Mouse (Mus musculus) stomach, postnatal 0 days (tissue): Measurements from ENCODE around the gene Casc1. TPM values are rescaled to one million over a fixed set of nuclear protein-coding genes. Genes with fewer than 3 reads are reported as not detected.

Experiments used
- ATAC-seq: fragments of 200-750 bp; cut with Nextera tagmentation; 2 replicates; pipeline ENCODE4 v1.8.0; 2017; ENCODE audit not compliant: low FRiP score, low TSS enrichment
- DNase-seq: peaks from one replicate; pipeline ENCODE4 v3.0.0-alpha.2; 2016; ENCODE audit warnings: low spot score
- H3K27ac ChIP-seq: fragments of 300-500 bp; sonication (generic); replicated peaks from 2 replicates; pipeline ENCODE4 v1.5.1; 2014; ENCODE audit warnings: mild to moderate bottlenecking, control low read depth
- H3K27me3 ChIP-seq: fragments of 300-500 bp; sonication (generic); 2 replicates; pipeline ENCODE4 v1.6.1; 2014; ENCODE audit warnings: low read length; ENCODE audit not compliant: control insufficient read depth, insufficient read depth
- H3K36me3 ChIP-seq: fragments of 300-500 bp; sonication (generic); 2 replicates; pipeline ENCODE4 v1.6.1; 2014; ENCODE audit warnings: low read length, mixed read lengths; ENCODE audit not compliant: control insufficient read depth, insufficient read depth
- H3K4me1 ChIP-seq: fragments of 300-500 bp; sonication (generic); replicated peaks from 2 replicates; pipeline ENCODE4 v1.6.1; 2014; ENCODE audit warnings: antibody characterized with exemption; ENCODE audit not compliant: control insufficient read depth, insufficient read depth
- H3K4me2 ChIP-seq: fragments of 300-500 bp; sonication (generic); replicated peaks from 2 replicates; pipeline ENCODE4 v1.6.1; 2014; ENCODE audit warnings: low read depth, mild to moderate bottlenecking, control low read depth, moderate library complexity
- H3K4me3 ChIP-seq: fragments of 300-500 bp; sonication (generic); 2 replicates; pipeline ENCODE4 v1.5.1; 2014; ENCODE audit warnings: low read depth, low read length, control low read depth
- H3K9ac ChIP-seq: fragments of 300-500 bp; sonication (generic); 2 replicates; pipeline ENCODE4 v1.6.1; 2014; ENCODE audit warnings: mild to moderate bottlenecking, low read length, control low read depth, mixed read lengths
- H3K9me3 ChIP-seq: fragments of 300-500 bp; sonication (generic); 2 replicates; pipeline ENCODE4 v1.6.1; 2016; ENCODE audit warnings: low read length; ENCODE audit not compliant: control insufficient read depth
- CTCF ChIP-seq: IDR thresholded peaks from 2 replicates; pipeline ENCODE4 v1.5.1; 2016; ENCODE audit warnings: antibody characterized with exemption, low read depth, mild to moderate bottlenecking, moderate library complexity
- EP300 ChIP-seq: optimal IDR thresholded peaks from 2 replicates; pipeline ENCODE3; 2016; ENCODE audit warnings: antibody characterized with exemption
- WGBS: fragments of 180-500 bp; shearing (Covaris S2); extraction: QIAGEN DNeasy Blood & Tissue Kit; methylation state at CpG from one replicate; pipeline ENCODE4 v1.1.7; 2014; 5-methylcytosine and 5-hydroxymethylcytosine counted together
- polyA plus RNA-seq: library from polyadenylated mRNA; unstranded; fragments of >200 nt; fragmentation: Nextera tagmentation; extraction: Ambion mirVana; gene quantifications from 2 replicates; pipeline ENCODE4 v1.2.1, GENCODE M21; 2015

Gene Casc1
- polyA plus RNA-seq, 1 experiment from 2014 or later: 0.16 TPM

DNA sequence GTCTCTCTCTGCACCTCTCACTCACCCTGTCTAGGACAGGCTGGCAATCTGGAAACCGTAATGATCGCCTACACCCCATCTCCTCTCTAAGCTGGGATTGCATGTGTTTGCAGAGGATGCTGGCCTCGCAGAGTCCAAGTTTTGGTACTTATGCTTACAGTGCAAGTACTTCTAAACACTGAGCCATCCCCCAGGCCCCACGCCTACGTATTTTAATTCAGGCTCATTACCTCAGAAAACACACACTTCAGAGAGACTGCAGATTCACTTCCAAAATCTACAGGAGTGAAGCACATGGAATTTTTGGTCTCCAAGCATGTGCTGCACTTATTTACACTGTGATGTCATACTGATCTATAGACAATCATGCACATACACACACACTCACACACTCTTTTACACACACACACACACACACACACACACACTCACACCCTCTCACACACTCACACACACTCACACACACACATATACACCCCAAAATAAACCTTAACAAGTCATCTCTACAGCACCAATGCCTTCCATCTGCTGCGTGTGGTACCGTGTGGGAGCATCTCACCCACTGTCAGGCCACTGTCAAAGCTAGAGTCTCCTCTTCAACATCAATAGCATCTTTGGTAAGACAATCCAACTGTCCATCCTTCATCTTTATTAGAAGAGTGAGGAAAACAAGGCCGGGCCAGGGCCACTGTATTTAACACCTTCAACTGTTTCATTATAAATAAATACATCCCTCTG, 12.7 kb downstream of the Casc1 start:
- DNase-seq: no peak
- ATAC-seq: no peak
- Histone ChIP-seq H3K27me3 (no peaks in the 10 kb centered on the region), H3K36me3 (no peaks in the 10 kb centered on the region), H3K4me3 (no peak overlapping the region), H3K4me1 (no peaks in the 10 kb centered on the region), H3K9me3 (no peaks in the 10 kb centered on the region), H3K9ac (no peak overlapping the region), H3K4me2 (no peak overlapping the region), H3K27ac (no peak overlapping the region)
- TF ChIP-seq EP300 (no peak), CTCF (no peak)
- 90% methylated on average over 8 of the region's 8 CpGs for WGBS

DNA sequence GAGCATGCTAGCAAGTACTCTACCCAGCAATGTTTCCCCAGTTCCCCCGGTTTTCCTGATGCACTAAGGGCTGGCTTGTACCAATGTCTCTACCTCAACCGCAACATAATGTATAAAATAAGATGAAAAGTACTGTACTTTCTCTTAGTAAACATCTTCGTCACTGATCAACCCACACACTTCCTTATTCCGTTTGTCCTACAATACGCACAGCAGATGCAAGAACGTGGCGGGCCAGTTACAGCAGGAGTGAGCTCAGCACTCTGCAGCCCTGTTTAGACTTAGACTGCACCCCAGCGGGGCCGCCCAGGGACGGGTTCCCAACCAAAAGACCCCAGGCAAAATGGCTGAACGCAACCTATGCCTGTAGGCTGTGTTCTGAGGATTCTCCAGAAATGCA, 17.4 kb downstream of the Casc1 start:
- Histone ChIP-seq H3K9me3 (no peaks in the 10 kb centered on the region), H3K4me1 (no peaks in the 10 kb centered on the region), H3K9ac (no peak overlapping the region), H3K4me3 (no peak overlapping the region), H3K36me3 (no peaks in the 10 kb centered on the region), H3K27me3 (no peaks in the 10 kb centered on the region), H3K4me2 (no peak overlapping the region), H3K27ac (no peak overlapping the region)
- ATAC-seq: no peak
- TF ChIP-seq EP300: no peak
- no peak for TF ChIP-seq CTCF
- DNase-seq: no peak
- 69% methylated on average over 11 of the region's 11 CpGs for WGBS

DNA sequence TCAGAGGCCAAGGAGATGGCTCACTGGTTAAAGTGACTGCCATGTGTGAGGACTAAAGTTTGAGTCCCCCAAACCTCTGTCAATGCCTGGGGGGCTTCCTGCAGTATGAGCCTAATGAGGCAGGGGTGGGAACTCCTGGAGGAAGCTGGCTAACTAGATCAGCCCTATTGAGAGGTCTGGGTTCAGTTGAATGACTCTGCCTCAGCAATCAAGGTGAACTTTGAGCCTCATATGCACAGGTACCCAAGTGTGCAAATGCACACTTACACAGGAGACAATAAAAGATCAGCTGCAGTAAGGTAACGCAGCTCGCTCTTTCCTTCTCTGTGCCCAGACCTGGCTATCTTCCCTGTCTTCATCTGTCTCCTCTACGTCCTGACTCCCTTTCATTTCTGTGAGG, 17.8 kb downstream of the Casc1 start:
- Histone ChIP-seq H3K27ac (no peak overlapping the region), H3K9me3 (no peaks in the 10 kb centered on the region), H3K36me3 (no peaks in the 10 kb centered on the region), H3K4me2 (no peak overlapping the region), H3K4me1 (no peaks in the 10 kb centered on the region), H3K9ac (no peak overlapping the region), H3K27me3 (no peaks in the 10 kb centered on the region), H3K4me3 (no peak overlapping the region)
- 90% methylated on average over 3 of the region's 3 CpGs for WGBS
- TF ChIP-seq CTCF (no peak), EP300 (no peak)
- ATAC-seq (no peak), DNase-seq (no peak)

DNA sequence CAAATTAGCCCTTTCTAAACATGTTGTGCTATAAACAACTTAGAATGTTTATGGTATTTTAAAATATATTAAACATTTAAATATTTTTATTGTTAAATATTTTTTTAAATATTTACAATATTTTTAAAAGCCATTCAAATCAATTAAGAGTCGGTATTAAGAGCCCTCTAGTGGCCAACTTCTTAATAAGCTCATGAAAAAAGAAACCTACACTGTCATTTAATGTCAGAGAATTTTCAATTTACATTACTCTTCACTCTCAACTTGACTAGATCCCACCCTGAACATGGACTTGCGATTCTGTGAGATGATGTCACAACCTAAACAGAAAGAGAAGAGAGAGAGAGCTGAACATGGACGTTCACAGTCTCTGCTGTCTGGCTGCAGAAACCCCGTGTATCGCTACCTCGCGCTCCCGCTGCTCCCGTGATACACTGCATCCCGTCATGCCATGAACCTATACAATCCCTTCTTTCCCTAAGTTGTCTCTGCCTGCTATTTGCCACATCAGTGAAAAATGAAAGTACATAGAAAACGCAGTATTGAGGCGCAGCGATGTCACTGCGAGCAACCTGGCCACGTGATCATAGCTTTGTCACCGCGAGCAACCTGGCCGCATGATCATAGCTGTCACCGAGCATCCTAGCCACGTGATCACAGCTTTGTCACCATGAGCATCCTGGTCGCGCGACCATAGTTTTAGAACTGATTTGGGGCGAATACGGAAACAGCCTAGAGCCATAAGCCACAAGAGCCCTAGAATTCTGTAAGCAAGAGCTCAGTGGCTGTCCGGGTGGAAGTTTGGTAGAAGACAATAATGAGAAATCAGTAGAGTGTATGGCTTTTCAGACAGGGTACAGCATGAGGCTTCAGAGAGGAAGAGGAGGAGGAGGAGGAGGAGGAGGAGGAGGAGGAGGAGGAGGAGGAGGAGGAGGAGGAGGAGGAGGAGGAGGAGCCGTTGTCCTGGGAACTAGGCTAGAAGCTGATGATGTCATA, 23.4 kb downstream of the Casc1 start:
- no peaks in the 10 kb centered on the region for H3K4me1 ChIP-seq
- TF ChIP-seq EP300 (no peak), CTCF (peak; percentile 65)
- peak overlapping the region; percentile 46 for H3K4me2 ChIP-seq
- H3K9ac ChIP-seq: peak overlapping the region; percentile 35; the same call in 1 of the 2 replicates
- 0 out of 2 replicates have a peak, but pooled peaks have one; percentile 53 for ATAC-seq
- no peak for DNase-seq
- WGBS: 55% methylated on average over 27 of the region's 27 CpGs
- H3K4me3 ChIP-seq: peak overlapping the region; percentile 27
- no peaks in the 10 kb centered on the region for H3K36me3 ChIP-seq
- no peak overlapping the region for H3K27ac ChIP-seq
- no peaks in the 10 kb centered on the region for H3K27me3 ChIP-seq
- no peaks in the 10 kb centered on the region for H3K9me3 ChIP-seq

DNA sequence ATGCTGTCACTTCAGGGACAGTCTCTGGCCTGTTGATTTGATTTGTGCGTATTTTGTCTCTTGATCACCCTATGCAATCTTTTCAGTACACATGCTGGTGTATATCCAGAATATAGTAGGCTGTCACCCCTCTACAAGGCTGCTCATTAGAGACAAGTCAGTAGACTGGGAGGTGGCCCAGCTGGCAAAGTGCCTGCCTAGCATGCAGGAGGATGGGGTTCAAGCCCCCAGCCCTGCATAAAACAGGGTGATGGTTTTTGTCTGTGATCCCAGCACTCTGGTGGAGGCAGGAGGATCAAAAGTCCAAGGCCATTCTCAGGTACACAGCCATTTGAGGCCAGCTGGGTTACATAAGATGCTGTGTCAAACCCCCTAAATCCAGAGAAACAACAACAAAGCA, 24.7 kb downstream of the Casc1 start:
- H3K4me3 ChIP-seq: no peak overlapping the region
- no peak for TF ChIP-seq EP300
- no peak for TF ChIP-seq CTCF
- no peaks in the 10 kb centered on the region for H3K9me3 ChIP-seq
- no peak overlapping the region for H3K9ac ChIP-seq
- H3K27me3 ChIP-seq: no peaks in the 10 kb centered on the region
- H3K36me3 ChIP-seq: no peaks in the 10 kb centered on the region
- H3K27ac ChIP-seq: no peak overlapping the region
- no peak overlapping the region for H3K4me2 ChIP-seq
- no peaks in the 10 kb centered on the region for H3K4me1 ChIP-seq
- DNase-seq: no peak
- no peak for ATAC-seq
- WGBS: 85% methylated on average over 1 of the region's 1 CpGs
